Mouse (Mus musculus): ENCODE results near the gene Phactr2.

- TF ChIP-seq CTCF (IDR thresholded peaks at IDR 0.05; ENCODE audit: low read depth) (no peak), EP300 (optimal IDR thresholded peaks at IDR 0.05) (no peak)
These were observed 133.6 kb downstream of the Phactr2 start for GRCm38 (mm10) chr10:13340583-13340982.

All from stomach, postnatal 0 days (tissue).